Mouse (Mus musculus) thymus, adult 2 months (tissue): ENCODE data around the gene Fgf11. TPM values are rescaled to one million over a fixed set of nuclear protein-coding genes. Genes with fewer than 3 reads are reported as not detected.

ENCODE experiments used
- DNase-seq: peaks from one replicate; pipeline ENCODE4 v3.0.0; 2021
- H3K27ac ChIP-seq: fragments of 200-500 bp; 2 replicates; pipeline ENCODE4 v1.5.1; 2012; ENCODE audit warnings: low read length, control low read depth; ENCODE audit not compliant: control insufficient read depth, insufficient read depth
- H3K27me3 ChIP-seq: fragments of 200-500 bp; 2 replicates; pipeline ENCODE4 v1.6.1; 2012; ENCODE audit warnings: mild to moderate bottlenecking, low read length, moderate library complexity, mixed read lengths; ENCODE audit not compliant: control insufficient read depth, insufficient read depth
- H3K36me3 ChIP-seq: fragments of 200-500 bp; 2 replicates; pipeline ENCODE4 v1.6.1; 2012; ENCODE audit warnings: mild to moderate bottlenecking, low read length, moderate library complexity; ENCODE audit not compliant: control insufficient read depth, insufficient read depth
- H3K4me1 ChIP-seq: fragments of 200-500 bp; replicated peaks from 2 replicates; pipeline ENCODE4 v1.6.1; 2012; ENCODE audit warnings: low read length; ENCODE audit not compliant: control insufficient read depth, insufficient read depth
- H3K4me3 ChIP-seq: fragments of 200-500 bp; 2 replicates; pipeline ENCODE4 v1.5.1; 2012; ENCODE audit warnings: mild to moderate bottlenecking, low read length, control low read depth, moderate library complexity; ENCODE audit not compliant: control insufficient read depth, insufficient read depth
- CTCF ChIP-seq: fragments of 200-500 bp; IDR thresholded peaks from 2 replicates; pipeline ENCODE4 v1.5.1; 2012; ENCODE audit warnings: mild to moderate bottlenecking, control low read depth, low read length, moderate library complexity, borderline replicate concordance; ENCODE audit not compliant: control insufficient read depth, poor library complexity, insufficient read depth; ENCODE audit errors: extremely low read depth
- POLR2A ChIP-seq: fragments of 200-500 bp; IDR thresholded peaks from 2 replicates; pipeline ENCODE4 v1.6.1; 2012; ENCODE audit warnings: mild to moderate bottlenecking, low read length, control low read depth, moderate library complexity; ENCODE audit not compliant: control insufficient read depth, poor library complexity, insufficient read depth; ENCODE audit errors: extremely low read depth
- WGBS: fragments of 180-500 bp; shearing (Covaris S2); methylation state at CpG from one replicate; pipeline ENCODE4 v1.1.7; 2018; 5-methylcytosine and 5-hydroxymethylcytosine counted together
- polyA plus RNA-seq: library from polyadenylated mRNA; depleted of rRNA; stranded (reverse); fragments of >200 nt; gene quantifications from 2 replicates; pipeline ENCODE4 v1.2.3, GENCODE M21; 2012

The Fgf11 gene
- polyA plus RNA-seq, 1 experiment: 2.4 TPM

- H3K4me3 ChIP-seq: no peak overlapping the region
Observed at GRCm38 (mm10) chr11:69760160-69760900, 41.3 kb downstream of the Fgf11 start.

GRCm38 (mm10) chr11:69758971-69759721, 42.5 kb downstream of the Fgf11 start:
- TF ChIP-seq CTCF (no peak), POLR2A (no peak; the same call in 1 of the 2 replicates)
- peak; percentile 64 for DNase-seq
- H3K36me3 ChIP-seq: no peaks in the 10 kb centered on the region
- H3K27me3 ChIP-seq: no peaks in the 10 kb centered on the region
- peaks cover 14% of the 10 kb centered on the region for H3K4me1 ChIP-seq
- peak overlapping the region; percentile 69 for H3K4me3 ChIP-seq
- WGBS: under 1% methylated on average over 37 of the region's 37 CpGs
- peak overlapping the region; percentile 93 for H3K27ac ChIP-seq

More at GRCm38 (mm10) chr11:69760160-69760900, 41.3 kb downstream of the Fgf11 start:
- Histone ChIP-seq H3K36me3 (no peaks in the 10 kb centered on the region), H3K4me1 (peaks cover 18% of the 10 kb centered on the region), H3K27me3 (no peaks in the 10 kb centered on the region), H3K27ac (no peak overlapping the region)
- TF ChIP-seq CTCF: no peak
- no peak for TF ChIP-seq POLR2A
- DNase-seq: no peak
- 93% methylated on average over 14 of the region's 14 CpGs for WGBS

GRCm38 (mm10) chr11:69758478-69758970, 43.1 kb downstream of the Fgf11 start, which contains the start of gene Polr2a:
Gene Polr2a, minus strand, starts transcription at chr11:69758637.
- no peaks in the 10 kb centered on the region for H3K27me3 ChIP-seq
- no peaks in the 10 kb centered on the region for H3K36me3 ChIP-seq
- under 1% methylated on average over 36 of the region's 36 CpGs for WGBS
- H3K4me1 ChIP-seq: peaks cover 14% of the 10 kb centered on the region
- peak within 1 kb of the TSS; percentile 69 for H3K4me3 ChIP-seq
- peak; percentile 100 for TF ChIP-seq POLR2A
- peak; percentile 18; the same call in 1 of the 2 replicates for TF ChIP-seq CTCF
- peak within 1 kb of the TSS; percentile 93 for H3K27ac ChIP-seq
- DNase-seq: peak; percentile 96

DNA sequence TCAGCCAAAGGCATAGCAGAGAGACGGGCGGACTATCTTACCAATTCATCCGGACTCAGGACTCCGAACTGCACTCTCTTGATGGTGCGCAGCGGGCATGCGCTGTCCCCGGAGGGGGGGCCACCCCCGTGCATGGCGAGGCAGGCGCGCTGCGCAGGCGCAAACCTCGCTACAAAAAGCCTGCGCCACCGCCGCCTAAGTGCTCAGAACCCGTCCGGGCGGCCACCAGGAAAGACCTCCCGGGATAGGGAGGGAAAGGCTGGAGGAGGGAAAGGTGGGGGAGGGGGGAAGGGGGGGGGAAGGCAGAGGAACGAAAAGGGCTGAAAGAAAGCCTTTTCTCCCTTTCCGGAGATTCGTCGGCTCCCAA, 43.6 kb downstream of the Fgf11 start:
- TF ChIP-seq POLR2A (no peak), CTCF (0 out of 2 replicates have a peak, but pooled peaks have one; percentile 30)
- H3K27ac ChIP-seq: peak overlapping the region; percentile 81
- peak overlapping the region; percentile 47 for H3K4me3 ChIP-seq
- H3K36me3 ChIP-seq: no peaks in the 10 kb centered on the region
- H3K27me3 ChIP-seq: no peaks in the 10 kb centered on the region
- peaks cover 14% of the 10 kb centered on the region for H3K4me1 ChIP-seq
- peak; percentile 96 for DNase-seq
- WGBS: 2% methylated on average over 26 of the region's 26 CpGs

DNA sequence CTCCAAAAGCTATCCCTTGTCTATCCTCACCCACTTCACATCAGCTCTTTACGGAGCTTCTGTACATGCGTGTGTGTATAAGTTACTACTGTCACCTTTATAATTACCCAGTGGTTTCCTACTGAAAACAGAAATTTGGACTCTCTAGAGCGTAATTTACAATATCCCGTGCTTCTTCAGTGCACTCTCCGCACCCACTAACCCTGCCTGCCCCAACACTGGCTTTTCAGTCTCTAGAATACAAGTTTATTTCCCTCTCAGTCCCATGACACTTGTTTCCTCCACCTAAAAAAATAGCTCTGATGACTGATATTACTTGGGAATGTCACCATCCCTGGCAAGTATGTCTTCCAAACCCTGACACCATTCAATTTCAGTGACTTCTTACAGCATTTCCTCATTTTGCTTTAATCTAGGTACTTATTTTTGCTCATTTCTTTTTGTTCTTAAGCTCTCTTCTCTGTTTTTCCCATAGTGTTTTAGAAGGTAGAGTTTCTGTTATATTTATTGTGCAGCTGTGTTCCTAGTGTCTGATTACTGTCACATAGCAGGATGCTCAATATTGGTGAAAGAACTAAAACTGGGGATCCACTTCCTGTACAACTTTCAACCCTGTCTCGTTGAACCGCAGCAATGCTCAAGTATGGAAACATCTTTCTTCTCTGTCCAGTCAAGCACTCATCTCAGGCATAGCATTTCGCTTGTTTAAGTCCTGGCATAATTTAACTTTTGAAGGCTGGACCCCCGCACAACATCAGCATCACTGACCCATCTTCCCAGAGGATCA, 44.2 kb downstream of the Fgf11 start:
- DNase-seq: no peak
- TF ChIP-seq CTCF: no peak
- no peak for TF ChIP-seq POLR2A
- Histone ChIP-seq H3K4me1 (peaks cover 14% of the 10 kb centered on the region), H3K4me3 (peak overlapping the region; percentile 47), H3K27ac (peak overlapping the region; percentile 70), H3K27me3 (no peaks in the 10 kb centered on the region), H3K36me3 (no peaks in the 10 kb centered on the region)
- 44% methylated on average over 9 of the region's 9 CpGs for WGBS
